Mouse (Mus musculus) ES-Bruce4 (cell line): ENCODE measurements around the gene Gba2.

ENCODE experiments used
- CTCF ChIP-seq: IDR thresholded peaks from one replicate; pipeline ENCODE4 v1.8.1; 2011; ENCODE audit warnings: low read depth, low read length
- POLR2A ChIP-seq: IDR thresholded peaks from one replicate; pipeline ENCODE4 v1.8.1; 2011; ENCODE audit warnings: low read length; ENCODE audit not compliant: insufficient read depth

- TF ChIP-seq CTCF (no peak), POLR2A (no peak)
Measured at GRCm38 (mm10) chr4:43584444-43585416, 6.1 kb upstream of the Gba2 start, which contains the start of gene Msmp.
